Mouse (Mus musculus) embryonic facial prominence, embryonic 10.5 days (tissue): ENCODE results near the gene Mgst2. TPM values are rescaled to one million over a fixed set of nuclear protein-coding genes. Genes with fewer than 3 reads are reported as not detected.
A peak's percentile ranks its signal among the peaks of the same experiment; 100 is the strongest.

Experiments
- DNase-seq: peaks from one replicate; pipeline ENCODE4 v3.0.0-alpha.2; 2017; ENCODE audit warnings: low spot score
- H3K27ac ChIP-seq: fragments of 300-500 bp; sonication (generic); replicated peaks from 2 replicates; pipeline ENCODE4 v1.5.1; 2016; ENCODE audit warnings: mild to moderate bottlenecking
- H3K27me3 ChIP-seq: fragments of 300-500 bp; sonication (generic); replicated peaks from 2 replicates; pipeline ENCODE4 v1.6.1; 2016; ENCODE audit warnings: low read depth, mild to moderate bottlenecking; ENCODE audit not compliant: poor library complexity, severe bottlenecking
- H3K36me3 ChIP-seq: fragments of 300-500 bp; sonication (generic); replicated peaks from 2 replicates; pipeline ENCODE4 v1.6.1; 2016; ENCODE audit warnings: mild to moderate bottlenecking, moderate library complexity
- H3K4me1 ChIP-seq: fragments of 300-500 bp; sonication (generic); 2 replicates; pipeline ENCODE4 v1.6.1; 2016
- H3K4me3 ChIP-seq: fragments of 300-500 bp; sonication (generic); 2 replicates; pipeline ENCODE4 v1.5.1; 2016; ENCODE audit warnings: mild to moderate bottlenecking, moderate library complexity
- H3K9me3 ChIP-seq: fragments of 300-500 bp; sonication (generic); 2 replicates; pipeline ENCODE4 v1.6.1; 2016; ENCODE audit warnings: mild to moderate bottlenecking
- WGBS: fragments of 180-500 bp; shearing (Covaris S2); methylation state at CpG from one replicate; pipeline ENCODE4 v1.1.7; 2016; 5-methylcytosine and 5-hydroxymethylcytosine counted together
- polyA plus RNA-seq: library from polyadenylated mRNA; unstranded; fragments of >200 nt; fragmentation: Nextera tagmentation; extraction: Ambion mirVana; gene quantifications from 2 replicates; pipeline ENCODE4 v1.2.1, GENCODE M21; 2016

Mgst2 gene
- 0.61 and 0.74 TPM in 2 replicates for polyA plus RNA-seq

GRCm38 (mm10) chr3:51660060-51660459 lies at the start of gene Mgst2:
Gene Mgst2 (plus strand): TSS chr3:51660360.
- no peak for DNase-seq
- WGBS = 73% methylated on average over 4 of the region's 4 CpGs
- no peak within 1 kb of the TSS for H3K27ac ChIP-seq
- peaks cover 23% of the 10 kb centered on the region for H3K4me1 ChIP-seq
- no peaks in the 10 kb centered on the region for H3K27me3 ChIP-seq
- H3K36me3 ChIP-seq = no peaks in the 10 kb centered on the region
- no peaks in the 10 kb centered on the region for H3K9me3 ChIP-seq
- H3K4me3 ChIP-seq = no peak within 1 kb of the TSS

GRCm38 (mm10) chr3:51611972-51612371 lies 48.2 kb upstream of the Mgst2 start:
- WGBS = 8% methylated on average over 6 of the region's 6 CpGs
- Histone ChIP-seq H3K9me3 (no peaks in the 10 kb centered on the region), H3K27me3 (0 out of 2 replicates have a peak, but pooled peaks cover 4% of the 10 kb centered on the region), H3K4me1 (peaks cover 15% of the 10 kb centered on the region), H3K36me3 (no peaks in the 10 kb centered on the region), H3K27ac (no peak overlapping the region; the same call in 1 of the 2 replicates), H3K4me3 (no peak overlapping the region)
- DNase-seq = peak; percentile 73

GRCm38 (mm10) chr3:51612398-51613356 lies 47.5 kb upstream of the Mgst2 start:
- no peak for DNase-seq
- 0 out of 2 replicates have a peak, but pooled peaks cover 4% of the 10 kb centered on the region for H3K27me3 ChIP-seq
- 87% methylated on average over 10 of the region's 10 CpGs for WGBS
- H3K4me3 ChIP-seq = no peak overlapping the region
- H3K36me3 ChIP-seq = no peaks in the 10 kb centered on the region
- H3K4me1 ChIP-seq = peaks cover 15% of the 10 kb centered on the region
- no peaks in the 10 kb centered on the region for H3K9me3 ChIP-seq
- H3K27ac ChIP-seq = no peak overlapping the region; the same call in 1 of the 2 replicates

GRCm38 (mm10) chr3:51614278-51614677 lies 45.9 kb upstream of the Mgst2 start:
- no peaks in the 10 kb centered on the region for H3K9me3 ChIP-seq
- H3K27me3 ChIP-seq = 0 out of 2 replicates have a peak, but pooled peaks cover 4% of the 10 kb centered on the region
- H3K4me1 ChIP-seq = peaks cover 15% of the 10 kb centered on the region
- H3K27ac ChIP-seq = no peak overlapping the region
- H3K36me3 ChIP-seq = no peaks in the 10 kb centered on the region
- H3K4me3 ChIP-seq = no peak overlapping the region
- WGBS = 90% methylated on average over 13 of the region's 13 CpGs
- no peak for DNase-seq

- H3K4me3 ChIP-seq = no peak overlapping the region
- no peak for DNase-seq
- 78% methylated on average over 2 of the region's 2 CpGs for WGBS
- no peaks in the 10 kb centered on the region for H3K36me3 ChIP-seq
- H3K27ac ChIP-seq = no peak overlapping the region
- no peaks in the 10 kb centered on the region for H3K4me1 ChIP-seq
- H3K27me3 ChIP-seq = no peaks in the 10 kb centered on the region
- H3K9me3 ChIP-seq = no peaks in the 10 kb centered on the region
These were observed 36.2 kb upstream of the Mgst2 start for GRCm38 (mm10) chr3:51623956-51624355.

- no peaks in the 10 kb centered on the region for H3K27me3 ChIP-seq
These were observed 32.4 kb upstream of the Mgst2 start for GRCm38 (mm10) chr3:51627741-51628140.

GRCm38 (mm10) chr3:51628977-51629376 lies 31.2 kb upstream of the Mgst2 start:
- 81% methylated on average over 3 of the region's 3 CpGs for WGBS
- no peak for DNase-seq
- Histone ChIP-seq H3K27ac (no peak overlapping the region), H3K27me3 (no peaks in the 10 kb centered on the region), H3K36me3 (no peaks in the 10 kb centered on the region), H3K4me1 (no peaks in the 10 kb centered on the region), H3K9me3 (0 out of 2 replicates have a peak, but pooled peaks cover 10% of the 10 kb centered on the region), H3K4me3 (no peak overlapping the region)

More at GRCm38 (mm10) chr3:51627741-51628140, 32.4 kb upstream of the Mgst2 start:
- Histone ChIP-seq H3K4me1 (no peaks in the 10 kb centered on the region), H3K27ac (no peak overlapping the region), H3K36me3 (no peaks in the 10 kb centered on the region), H3K4me3 (no peak overlapping the region), H3K9me3 (0 out of 2 replicates have a peak, but pooled peaks cover 8% of the 10 kb centered on the region)
- 79% methylated on average over 3 of the region's 3 CpGs for WGBS
- no peak for DNase-seq

GRCm38 (mm10) chr3:51630746-51631145 lies 29.4 kb upstream of the Mgst2 start:
- 91% methylated on average over 1 of the region's 1 CpGs for WGBS
- Histone ChIP-seq H3K4me3 (no peak overlapping the region), H3K27me3 (no peaks in the 10 kb centered on the region), H3K4me1 (peaks cover 4% of the 10 kb centered on the region; the same call in 1 of the 2 replicates), H3K36me3 (no peaks in the 10 kb centered on the region), H3K9me3 (0 out of 2 replicates have a peak, but pooled peaks cover 10% of the 10 kb centered on the region), H3K27ac (no peak overlapping the region)
- no peak for DNase-seq

- Histone ChIP-seq H3K4me1 (peaks cover 4% of the 10 kb centered on the region; the same call in 1 of the 2 replicates), H3K36me3 (no peaks in the 10 kb centered on the region), H3K4me3 (no peak overlapping the region), H3K9me3 (0 out of 2 replicates have a peak, but pooled peaks cover 10% of the 10 kb centered on the region), H3K27ac (no peak overlapping the region), H3K27me3 (no peaks in the 10 kb centered on the region)
- 92% methylated on average over 4 of the region's 4 CpGs for WGBS
- no peak for DNase-seq
These were observed 28.2 kb upstream of the Mgst2 start for GRCm38 (mm10) chr3:51631971-51632370.

GRCm38 (mm10) chr3:51634451-51634850 lies 25.7 kb upstream of the Mgst2 start:
- H3K4me1 ChIP-seq = peaks cover 4% of the 10 kb centered on the region; the same call in 1 of the 2 replicates
- no peaks in the 10 kb centered on the region for H3K27me3 ChIP-seq
- H3K9me3 ChIP-seq = 0 out of 2 replicates have a peak, but pooled peaks cover 10% of the 10 kb centered on the region
- H3K36me3 ChIP-seq = no peaks in the 10 kb centered on the region
- 68% methylated on average over 1 of the region's 1 CpGs for WGBS
- DNase-seq = peak; percentile 8
- no peak overlapping the region for H3K27ac ChIP-seq
- H3K4me3 ChIP-seq = no peak overlapping the region

- WGBS = 82% methylated on average over 2 of the region's 2 CpGs
- H3K4me1 ChIP-seq = peaks cover 4% of the 10 kb centered on the region; the same call in 1 of the 2 replicates
- H3K4me3 ChIP-seq = no peak overlapping the region
- no peak overlapping the region for H3K27ac ChIP-seq
- no peak for DNase-seq
- H3K36me3 ChIP-seq = no peaks in the 10 kb centered on the region
- H3K27me3 ChIP-seq = no peaks in the 10 kb centered on the region
- 0 out of 2 replicates have a peak, but pooled peaks cover 8% of the 10 kb centered on the region for H3K9me3 ChIP-seq
These were observed 24.2 kb upstream of the Mgst2 start for GRCm38 (mm10) chr3:51635960-51636359.

GRCm38 (mm10) chr3:51636700-51637099 lies 23.5 kb upstream of the Mgst2 start:
- H3K4me3 ChIP-seq = no peak overlapping the region
- no peak overlapping the region for H3K27ac ChIP-seq
- peaks cover 4% of the 10 kb centered on the region; the same call in 1 of the 2 replicates for H3K4me1 ChIP-seq
- H3K9me3 ChIP-seq = 0 out of 2 replicates have a peak, but pooled peaks cover 2% of the 10 kb centered on the region
- WGBS = 91% methylated on average over 20 of the region's 20 CpGs
- no peaks in the 10 kb centered on the region for H3K36me3 ChIP-seq
- no peak for DNase-seq
- H3K27me3 ChIP-seq = no peaks in the 10 kb centered on the region
